Mouse (Mus musculus) CH12.LX (cell line): Measurements from ENCODE around the gene Gm44511. TPM values are rescaled to one million over a fixed set of nuclear protein-coding genes. Genes with fewer than 3 reads are reported as not detected.
"Not testable (repeated sequence)": the region's sequence is repeated elsewhere in the genome, so short reads cannot be mapped to it uniquely, and the experiment has no call there.

Source experiments
- DNase-seq: peaks from one replicate; pipeline ENCODE4 v3.0.0-alpha.2; 2013; ENCODE audit errors: extremely low read depth
- H3K27ac ChIP-seq: 2 replicates; pipeline ENCODE4 v1.5.1; 2012; ENCODE audit warnings: low read depth, mild to moderate bottlenecking, control low read depth, moderate library complexity; ENCODE audit not compliant: insufficient read depth
- H3K27me3 ChIP-seq: replicated peaks from 2 replicates; pipeline ENCODE3; 2012; ENCODE audit warnings: inconsistent platforms
- H3K36me3 ChIP-seq, 2 experiments: replicated peaks in 1 of 2; 2 replicates each; pipeline versions ENCODE3 to v1.6.1; 2012; ENCODE audit warnings: inconsistent platforms in 1 of 2, low read length in 1 of 2, mild to moderate bottlenecking in 1 of 2, mixed read lengths in 1 of 2, moderate library complexity in 1 of 2; ENCODE audit not compliant: control insufficient read depth in 1 of 2, insufficient read depth in 1 of 2
- H3K4me1 ChIP-seq, 2 experiments: 2 replicates each; pipeline ENCODE4 v1.6.1; 2012; ENCODE audit warnings: inconsistent platforms in 1 of 2, moderate library complexity in 1 of 2; ENCODE audit not compliant: insufficient read depth in 2 of 2, control insufficient read depth in 1 of 2
- H3K4me2 ChIP-seq: 2 replicates; pipeline ENCODE4 v1.6.1; 2012; ENCODE audit warnings: low read depth, mild to moderate bottlenecking, control low read depth; ENCODE audit not compliant: poor library complexity, insufficient read depth, severe bottlenecking
- H3K4me3 ChIP-seq, 3 experiments: fragments of 150-350 bp in 1 of 3; sonication (generic) in 1 of 3; replicated peaks in 1 of 3; 2 replicates each; pipeline versions ENCODE3 to v1.5.1; 2011 to 2012; ENCODE audit warnings: low read depth in 2 of 3, low read length in 2 of 3, mild to moderate bottlenecking in 2 of 3, moderate library complexity in 2 of 3, control low read depth in 1 of 3, improper control_type of control experiment in 1 of 3, inconsistent platforms in 1 of 3, mixed read lengths in 1 of 3; ENCODE audit not compliant: poor library complexity in 1 of 3
- H3K79me2 ChIP-seq: replicated peaks from 2 replicates; pipeline ENCODE4 v1.6.1; 2012; ENCODE audit warnings: mild to moderate bottlenecking, moderate library complexity; ENCODE audit not compliant: control insufficient read depth, poor library complexity, insufficient read depth, severe bottlenecking; ENCODE audit errors: extremely low read depth
- H3K9ac ChIP-seq: 2 replicates; pipeline ENCODE4 v1.6.1; 2012; ENCODE audit warnings: low read depth, mild to moderate bottlenecking, control low read depth, moderate library complexity; ENCODE audit not compliant: insufficient read depth
- H3K9me3 ChIP-seq: replicated peaks from 2 replicates; pipeline ENCODE3; 2012; ENCODE audit warnings: low read length, inconsistent platforms, mixed read lengths
- CTCF ChIP-seq, 2 experiments: IDR thresholded peaks in 1 of 2; conservative IDR thresholded peaks in 1 of 2; 2 replicates each; pipeline ENCODE4 v1.5.1; 2011 to 2012; ENCODE audit warnings: low read depth in 2 of 2, low read length in 2 of 2, improper control_type of control experiment in 1 of 2, inconsistent platforms in 1 of 2, mild to moderate bottlenecking in 1 of 2, moderate library complexity in 1 of 2
- ELF1 ChIP-seq: IDR thresholded peaks from 2 replicates; pipeline ENCODE4 v1.6.1; 2014; ENCODE audit warnings: low read depth, mild to moderate bottlenecking, inconsistent platforms, low read length, improper control_type of control experiment
- JUN ChIP-seq: IDR thresholded peaks from 2 replicates; pipeline ENCODE4 v1.6.1; 2011; ENCODE audit warnings: low read depth, mild to moderate bottlenecking, low read length, improper control_type of control experiment, moderate library complexity; ENCODE audit not compliant: insufficient read depth
- JUND ChIP-seq: conservative IDR thresholded peaks from 2 replicates; pipeline ENCODE4 v1.6.1; 2011; ENCODE audit warnings: low read depth, low read length, improper control_type of control experiment
- KAT2A ChIP-seq: IDR thresholded peaks from 2 replicates; pipeline ENCODE4 v1.6.1; 2012; ENCODE audit warnings: low read length, improper control_type of control experiment, inconsistent platforms; ENCODE audit not compliant: insufficient replicate concordance
- MAFK ChIP-seq: IDR thresholded peaks from 2 replicates; pipeline ENCODE4 v1.6.1; 2011; ENCODE audit warnings: low read length, improper control_type of control experiment; ENCODE audit not compliant: insufficient replicate concordance
- NELFE ChIP-seq: IDR thresholded peaks from 2 replicates; pipeline ENCODE4 v1.6.1; 2011; ENCODE audit warnings: low read depth, low read length, improper control_type of control experiment
- NRF1 ChIP-seq: IDR thresholded peaks from 2 replicates; pipeline ENCODE4 v1.6.1; 2014; ENCODE audit warnings: low read depth, mild to moderate bottlenecking, inconsistent platforms, low read length, improper control_type of control experiment, moderate library complexity
- POLR2A ChIP-seq: IDR thresholded peaks from 2 replicates; pipeline ENCODE4 v1.6.1; 2011; ENCODE audit warnings: low read depth, mild to moderate bottlenecking, improper control_type of control experiment, low read length
- SIN3A ChIP-seq: IDR thresholded peaks from 2 replicates; pipeline ENCODE4 v1.6.1; 2012; ENCODE audit warnings: low read length, improper control_type of control experiment, inconsistent platforms
- SMC3 ChIP-seq: IDR thresholded peaks from 2 replicates; pipeline ENCODE4 v1.6.1; 2011; ENCODE audit warnings: low read depth, low read length, improper control_type of control experiment
- TBP ChIP-seq: conservative IDR thresholded peaks from 2 replicates; pipeline ENCODE4 v1.6.1; 2011; ENCODE audit warnings: low read depth, low read length, improper control_type of control experiment
- ZNF384 ChIP-seq: IDR thresholded peaks from 2 replicates; pipeline ENCODE4 v1.6.1; 2012; ENCODE audit warnings: low read depth, low read length, improper control_type of control experiment, inconsistent platforms
- dilution Hi-C: fragments of 300-500 bp; cut with MboI; formaldehyde crosslinking; loops from 2 replicates; pipeline ENCODE4 v1.14.3; 2020; ENCODE audit warnings: low sequenced_read_pairs; ENCODE audit not compliant: extremely low pct_unique_long_range_greater_than_20kb, extremely low pct_ligation_motif_present
- in situ Hi-C: fragments of 300-500 bp; cut with MboI; formaldehyde crosslinking; loops from 3 replicates; pipeline ENCODE4 v1.14.3; 2019; ENCODE audit warnings: low sequenced_read_pairs, low pct_ligation_motif_present, low pct_unique_long_range_greater_than_20kb, mixed read lengths
- polyA plus RNA-seq: library from polyadenylated mRNA; unstranded; fragments of >175 nt; gene quantifications from 2 replicates; pipeline ENCODE4 v1.2.1, GENCODE M21; 2012; ENCODE audit warnings: low read depth; ENCODE audit not compliant: insufficient read length
- total RNA-seq, 2 experiments: library from RNA; depleted of rRNA; stranded (reverse); fragments of 300-350 nt in 1 of 2; fragments of >200 nt in 1 of 2; gene quantifications; 2 replicates each; pipeline ENCODE4 v1.2.3; 2012 to 2014

Gene Gm44511
- total and polyA plus RNA-seq, 3 experiments = not detected

DNA sequence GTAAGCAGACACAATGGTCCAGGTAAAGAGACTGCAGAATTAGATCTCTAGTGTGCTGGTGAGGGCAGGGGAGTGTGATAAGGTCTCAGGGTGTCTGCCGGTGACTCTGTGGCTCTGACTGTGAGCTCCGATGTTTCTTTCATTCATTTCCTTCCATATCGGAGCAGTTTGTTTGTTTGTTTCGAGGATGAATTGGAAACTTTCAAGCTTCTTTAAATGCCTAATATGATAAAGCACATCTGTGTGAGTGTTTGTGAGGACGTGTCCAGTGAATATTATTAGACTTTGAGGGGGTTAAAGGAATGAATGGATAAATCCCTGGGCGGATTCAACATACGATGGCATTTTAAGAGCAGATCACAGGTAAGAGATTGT, 26.2 kb downstream of the Gm44511 start:
- H3K27ac ChIP-seq = no peak overlapping the region
- H3K9me3 ChIP-seq = no peaks in the 10 kb centered on the region
- in situ Hi-C loops (loop anchor here (5.0 kb wide), 1 partner anchor 38 kb away; no protein-coding TSS in a partner anchor), dilution Hi-C loops (no loop called here)
- no peaks in the 10 kb centered on the region for H3K79me2 ChIP-seq
- peak overlapping the region; percentile 71 for H3K4me2 ChIP-seq
- H3K4me1 ChIP-seq = peaks cover 14 to 55% of the 10 kb centered on the region in 2 experiments
- H3K36me3 ChIP-seq = no peaks in the 10 kb centered on the region
- no peaks in the 10 kb centered on the region for H3K27me3 ChIP-seq
- H3K4me3 ChIP-seq = peak overlapping the region; percentile 24 to 95 (median 46)
- TF ChIP-seq CTCF (conservative IDR thresholded peaks at IDR 0.05 in 1 of 2, IDR thresholded peaks at IDR 0.05 in 1 of 2; ENCODE audit: low read depth in 2 of 2, low read length in 2 of 2) (0 out of 4 replicates have a peak, but pooled peaks of 1 of the 2 experiments have one; percentile 2), NELFE (no peak)
- TF ChIP-seq, all 38 proteins: peak for 1
- 0 out of 2 replicates have a peak overlapping the region, but pooled peaks have one; percentile 18 for H3K9ac ChIP-seq
- no peak for DNase-seq

- H3K79me2 ChIP-seq, dilution Hi-C loops, H3K36me3 ChIP-seq, H3K27me3 ChIP-seq, H3K9me3 ChIP-seq: not testable (repeated sequence)
- in situ Hi-C loops = loop anchor here (5.0 kb wide), 1 partner anchor 37 kb away; no protein-coding TSS in a partner anchor
- peak; percentile 77 for DNase-seq
- H3K4me2 ChIP-seq = peak overlapping the region; percentile 71; the same call in 1 of the 2 replicates
- peak overlapping the region; percentile 60 to 95 (median 80) for H3K4me3 ChIP-seq
- H3K27ac ChIP-seq = peak overlapping the region; percentile 95
- H3K9ac ChIP-seq = peak overlapping the region; percentile 96
- peaks cover 16 to 55% of the 10 kb centered on the region in 2 experiments for H3K4me1 ChIP-seq
- peak; percentile 79; the same call in 1 of the 2 replicates for TF ChIP-seq KAT2A
- peak; percentile 96 for TF ChIP-seq JUND
- peak; percentile 90 for TF ChIP-seq JUN
- TF ChIP-seq SMC3 = peak; percentile 62
- TF ChIP-seq ZNF384 = peak; percentile 74
- TF ChIP-seq SIN3A = 0 out of 2 replicates have a peak, but pooled peaks have one; percentile 30
- peak; percentile 28 to 63; a peak in 3 of 4 replicates for TF ChIP-seq CTCF (conservative IDR thresholded peaks at IDR 0.05 in 1 of 2, IDR thresholded peaks at IDR 0.05 in 1 of 2; ENCODE audit: low read depth in 2 of 2, low read length in 2 of 2)
- TF ChIP-seq NRF1 = peak; percentile 66; the same call in 1 of the 2 replicates
- peak; percentile 99 for TF ChIP-seq TBP
- TF ChIP-seq POLR2A = peak; percentile 33; the same call in 1 of the 2 replicates
- TF ChIP-seq ELF1 = peak; percentile 96
- TF ChIP-seq MAFK = peak; percentile 94
- TF ChIP-seq, all 38 proteins: peak for 12; not testable (repeated sequence) for 26
These were observed 26.8 kb downstream of the Gm44511 start for GRCm38 (mm10) chr6:128799144-128799895.
